Mouse (Mus musculus) embryonic fibroblast, embryonic 13.5 days (primary cell): ENCODE measurements around the gene Vstm5.

Experiments used
- CTCF ChIP-seq: IDR thresholded peaks from 2 replicates; pipeline ENCODE4 v1.5.1; 2011; ENCODE audit warnings: mild to moderate bottlenecking, control low read depth, low read length, moderate library complexity, borderline replicate concordance; ENCODE audit not compliant: insufficient read depth
- POLR2A ChIP-seq: IDR thresholded peaks from 2 replicates; pipeline ENCODE4 v1.6.1; 2011; ENCODE audit warnings: low read depth, mild to moderate bottlenecking, control low read depth, low read length, moderate library complexity

- no peak for TF ChIP-seq CTCF
- TF ChIP-seq POLR2A = no peak
Measured at GRCm38 (mm10) chr9:15288402-15288801, 49.6 kb downstream of the Vstm5 start.
